Mouse (Mus musculus): ENCODE results near the gene Fam84b. TPM values are rescaled to one million over a fixed set of nuclear protein-coding genes. Genes with fewer than 3 reads are reported as not detected.

The Fam84b gene
- 5.7 TPM for polyA plus RNA-seq (2015; fragmentation: Illumina TruSeq; extraction: RNeasy Lipid Tissue Mini Kit (QIAGEN cat#74804); ENCODE audit: low read depth, low replicate concordance)

GRCm38 (mm10) chr15:60853231-60853999 lies at the start of gene Fam84b:
Gene Fam84b (minus strand): TSS chr15:60853778.

Other genes with a start within 250 kb of the Fam84b start
- gene A1bg, start 69.2 kb upstream of the Fam84b start, polyA plus RNA-seq (2015; fragmentation: Illumina TruSeq; extraction: RNeasy Lipid Tissue Mini Kit (QIAGEN cat#74804); ENCODE audit: low read depth, low replicate concordance), result not detected

Measured in brain, adult 10 weeks (tissue).